Mouse (Mus musculus): ENCODE measurements at regions not wholly inside any gene's neighbourhood (a gene's known extent, or its start where the extent isn't known, plus 50 kb on each side); places are given as distances from the start of the nearest gene placed in this dataset.

DNA sequence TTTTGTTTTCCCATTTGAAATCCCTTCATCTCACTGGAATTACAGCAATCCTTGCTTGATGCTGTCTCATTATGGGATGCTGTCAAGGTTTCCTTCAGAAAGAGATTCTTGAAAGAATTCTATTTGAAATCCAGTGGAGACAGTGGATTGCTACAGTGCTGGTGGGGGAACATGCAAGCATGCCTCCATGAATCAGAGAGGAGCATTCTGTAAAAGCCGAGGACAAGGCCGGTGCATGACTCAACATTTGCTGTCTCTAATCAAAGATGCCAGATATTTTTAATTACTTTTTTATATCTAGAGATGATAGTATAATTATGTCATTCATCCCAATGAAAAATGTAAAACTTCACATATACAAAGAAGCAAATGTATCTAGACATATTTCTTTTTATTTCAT, 511.6 kb downstream of the Slc16a7 start:
- Histone ChIP-seq H3K9ac (ENCODE audit: insufficient read depth, low read depth) (no peak overlapping the region), H3K27ac (ENCODE audit: insufficient read depth, low read depth) (no peak overlapping the region), H3K36me3 (replicated peaks in 1 of 2; ENCODE audit: control insufficient read depth in 1 of 2, insufficient read depth in 1 of 2, low read length in 1 of 2) (no peaks in the 10 kb centered on the region), H3K4me2 (ENCODE audit: insufficient read depth, low read depth, poor library complexity, severe bottlenecking) (no peak overlapping the region), H3K4me1 (ENCODE audit: control insufficient read depth in 1 of 2, insufficient read depth in 2 of 2) (no peaks in the 10 kb centered on the region), H3K27me3 (replicated peaks) (no peaks in the 10 kb centered on the region), H3K79me2 (replicated peaks; ENCODE audit: control insufficient read depth, extremely low read depth, insufficient read depth, poor library complexity, severe bottlenecking) (no peaks in the 10 kb centered on the region), H3K4me3 (replicated peaks in 1 of 3; ENCODE audit: low read depth in 2 of 3, low read length in 2 of 3, poor library complexity in 1 of 3) (no peak overlapping the region), H3K9me3 (replicated peaks; ENCODE audit: low read length) (peaks cover 25% of the 10 kb centered on the region)
- no peak for TF ChIP-seq ZMIZ1 (IDR thresholded peaks at IDR 0.05; ENCODE audit: low read depth, low read length)
- no peak for TF ChIP-seq EP300 (IDR thresholded peaks at IDR 0.05; ENCODE audit: low read length)
- no peak for TF ChIP-seq MAFK (IDR thresholded peaks at IDR 0.05; ENCODE audit: insufficient replicate concordance, low read length)
- TF ChIP-seq IRF4 (IDR thresholded peaks at IDR 0.05; ENCODE audit: low read depth, low read length): no peak
- TF ChIP-seq ELF1 (IDR thresholded peaks at IDR 0.05; ENCODE audit: low read depth, low read length): no peak
- TF ChIP-seq HCFC1 (IDR thresholded peaks at IDR 0.05; ENCODE audit: low read depth, low read length): no peak
- TF ChIP-seq USF2 (conservative IDR thresholded peaks at IDR 0.05; ENCODE audit: low read depth, low read length): no peak
- no peak for TF ChIP-seq PAX5 (IDR thresholded peaks at IDR 0.05; ENCODE audit: low read length)
- dilution Hi-C loops (cut with MboI; ENCODE audit: extremely low pct_ligation_motif_present, extremely low pct_unique_long_range_greater_than_20kb, low sequenced_read_pairs) (no loop called here), in situ Hi-C loops (cut with MboI; ENCODE audit: low pct_ligation_motif_present, low pct_unique_long_range_greater_than_20kb, low sequenced_read_pairs) (no loop called here)
- DNase-seq (ENCODE audit: extremely low read depth): no peak

DNA sequence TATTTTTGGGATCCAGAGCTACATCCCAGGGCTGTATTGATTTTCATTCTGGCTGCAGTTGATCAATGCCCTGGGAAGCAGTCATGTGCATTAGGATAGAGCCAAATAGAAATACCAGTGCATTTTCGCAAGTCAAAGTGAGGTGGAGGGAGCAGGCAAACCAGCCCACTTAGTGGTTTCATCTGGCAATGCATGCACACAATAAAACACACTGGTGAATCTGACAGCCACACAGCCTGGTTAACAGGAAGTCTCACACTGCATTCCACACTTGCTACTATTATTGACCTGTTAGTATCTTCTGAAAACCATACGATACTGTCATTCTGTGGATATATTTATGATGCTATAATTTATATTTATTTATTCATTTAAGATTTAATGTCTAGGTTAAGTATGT, 517.1 kb downstream of the Slc16a7 start:
- in situ Hi-C loops (cut with MboI; ENCODE audit: low pct_ligation_motif_present, low pct_unique_long_range_greater_than_20kb, low sequenced_read_pairs) (no loop called here), dilution Hi-C loops (cut with MboI; ENCODE audit: extremely low pct_ligation_motif_present, extremely low pct_unique_long_range_greater_than_20kb, low sequenced_read_pairs) (no loop called here)
- Histone ChIP-seq H3K4me3 (replicated peaks in 1 of 3; ENCODE audit: low read depth in 2 of 3, low read length in 2 of 3, poor library complexity in 1 of 3) (no peak overlapping the region), H3K79me2 (replicated peaks; ENCODE audit: control insufficient read depth, extremely low read depth, insufficient read depth, poor library complexity, severe bottlenecking) (no peaks in the 10 kb centered on the region), H3K9me3 (replicated peaks; ENCODE audit: low read length) (peaks cover 21% of the 10 kb centered on the region), H3K9ac (ENCODE audit: insufficient read depth, low read depth) (no peak overlapping the region), H3K27me3 (replicated peaks) (no peaks in the 10 kb centered on the region), H3K36me3 (replicated peaks in 1 of 2; ENCODE audit: control insufficient read depth in 1 of 2, insufficient read depth in 1 of 2, low read length in 1 of 2) (no peaks in the 10 kb centered on the region), H3K4me1 (ENCODE audit: control insufficient read depth in 1 of 2, insufficient read depth in 2 of 2) (no peaks in the 10 kb centered on the region), H3K4me2 (ENCODE audit: insufficient read depth, low read depth, poor library complexity, severe bottlenecking) (no peak overlapping the region), H3K27ac (ENCODE audit: insufficient read depth, low read depth) (no peak overlapping the region)
- TF ChIP-seq RAD21 (IDR thresholded peaks at IDR 0.05; ENCODE audit: low read depth, low read length) (no peak), MAZ (IDR thresholded peaks at IDR 0.05; ENCODE audit: low read depth, low read length) (no peak), ZMIZ1 (IDR thresholded peaks at IDR 0.05; ENCODE audit: low read depth, low read length) (no peak)
- no peak for DNase-seq (ENCODE audit: extremely low read depth)

DNA sequence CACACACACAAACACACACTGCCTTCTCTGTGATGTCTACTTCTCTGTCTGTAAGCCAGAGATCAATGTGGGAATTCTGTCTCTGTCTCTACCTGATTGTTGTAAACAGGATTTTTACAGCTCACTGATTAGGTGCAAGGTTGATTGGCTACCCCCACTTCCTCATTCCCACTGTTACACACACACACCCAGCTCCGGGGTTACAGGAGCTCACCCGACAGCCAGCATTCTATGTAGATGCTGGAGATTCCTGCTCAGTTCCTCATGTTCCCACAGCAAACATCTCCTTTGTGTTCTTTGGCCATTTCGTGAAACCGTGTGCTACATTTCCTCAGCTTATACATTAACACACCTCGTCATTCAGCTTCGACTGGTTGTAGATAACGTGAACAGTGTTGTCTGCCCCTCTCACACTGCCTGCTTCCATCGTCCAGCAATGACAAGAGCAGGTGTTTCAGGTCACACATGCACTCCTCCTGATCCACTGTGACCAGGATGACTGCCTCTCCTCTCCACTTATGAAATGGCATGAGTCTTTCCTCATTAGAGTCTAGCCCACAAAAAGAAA, 546.6 kb downstream of the Slc16a7 start:
- peaks cover 33% of the 10 kb centered on the region for H3K9me3 ChIP-seq (replicated peaks; ENCODE audit: low read length)

More for the DNA sequence above, 546.6 kb downstream of the Slc16a7 start:
- H3K27me3 ChIP-seq (replicated peaks): no peaks in the 10 kb centered on the region
- H3K4me3 ChIP-seq (replicated peaks in 1 of 3; ENCODE audit: low read depth in 2 of 3, low read length in 2 of 3, poor library complexity in 1 of 3): no peak overlapping the region
- TF ChIP-seq MXI1 (IDR thresholded peaks at IDR 0.05; ENCODE audit: low read depth, low read length) (no peak), RCOR1 (conservative IDR thresholded peaks at IDR 0.05; ENCODE audit: low read depth, low read length) (no peak), MAX (IDR thresholded peaks at IDR 0.05; ENCODE audit: low read length) (no peak), ELF1 (IDR thresholded peaks at IDR 0.05; ENCODE audit: low read depth, low read length) (no peak), E2F4 (IDR thresholded peaks at IDR 0.05; ENCODE audit: insufficient replicate concordance, low read depth, low read length) (no peak), ZNF384 (IDR thresholded peaks at IDR 0.05; ENCODE audit: low read depth, low read length) (no peak)
- no peaks in the 10 kb centered on the region for H3K4me1 ChIP-seq (ENCODE audit: control insufficient read depth in 1 of 2, insufficient read depth in 2 of 2)
- no peak overlapping the region for H3K27ac ChIP-seq (ENCODE audit: insufficient read depth, low read depth)
- no peaks in the 10 kb centered on the region for H3K79me2 ChIP-seq (replicated peaks; ENCODE audit: control insufficient read depth, extremely low read depth, insufficient read depth, poor library complexity, severe bottlenecking)
- H3K9ac ChIP-seq (ENCODE audit: insufficient read depth, low read depth): no peak overlapping the region
- in situ Hi-C loops (cut with MboI; ENCODE audit: low pct_ligation_motif_present, low pct_unique_long_range_greater_than_20kb, low sequenced_read_pairs) (no loop called here), dilution Hi-C loops (cut with MboI; ENCODE audit: extremely low pct_ligation_motif_present, extremely low pct_unique_long_range_greater_than_20kb, low sequenced_read_pairs) (no loop called here)
- no peak overlapping the region for H3K4me2 ChIP-seq (ENCODE audit: insufficient read depth, low read depth, poor library complexity, severe bottlenecking)
- H3K36me3 ChIP-seq (replicated peaks in 1 of 2; ENCODE audit: control insufficient read depth in 1 of 2, insufficient read depth in 1 of 2, low read length in 1 of 2): no peaks in the 10 kb centered on the region
- no peak for DNase-seq (ENCODE audit: extremely low read depth)
